Mouse (Mus musculus) lung, adult 2 months (tissue): ENCODE data around the gene Agap1. TPM values are rescaled to one million over a fixed set of nuclear protein-coding genes. Genes with fewer than 3 reads are reported as not detected.
A peak's percentile ranks its signal among the peaks of the same experiment; 100 is the strongest.

Source experiments
- DNase-seq: peaks from one replicate; pipeline ENCODE4 v3.0.0; 2022
- H3K4me1 ChIP-seq: fragments of 200-500 bp; 2 replicates; pipeline ENCODE4 v1.6.1; 2011; ENCODE audit warnings: low read length; ENCODE audit not compliant: control insufficient read depth, insufficient read depth
- H3K4me3 ChIP-seq: fragments of 200-500 bp; replicated peaks from 2 replicates; pipeline ENCODE3; 2011; ENCODE audit warnings: low read depth, mild to moderate bottlenecking, control low read depth, low read length; ENCODE audit errors: extremely low read depth
- CTCF ChIP-seq: fragments of 200-500 bp; IDR thresholded peaks from 2 replicates; pipeline ENCODE4 v1.5.1; 2011; ENCODE audit warnings: mild to moderate bottlenecking, low read length, control low read depth; ENCODE audit not compliant: insufficient read depth
- POLR2A ChIP-seq: fragments of 200-500 bp; IDR thresholded peaks from 2 replicates; pipeline ENCODE4 v1.6.1; 2011; ENCODE audit warnings: low read depth, mild to moderate bottlenecking, control low read depth, low read length, borderline replicate concordance; ENCODE audit errors: extremely low read depth
- WGBS: fragments of 180-500 bp; shearing (Covaris S2); methylation state at CpG from one replicate; pipeline ENCODE4 v1.1.7; 2018; 5-methylcytosine and 5-hydroxymethylcytosine counted together
- polyA plus RNA-seq: library from polyadenylated mRNA; depleted of rRNA; stranded (reverse); fragments of >200 nt; gene quantifications from 2 replicates; pipeline ENCODE4 v1.2.3, GENCODE M21; 2012

Agap1 gene
- polyA plus RNA-seq, 1 experiment, result 28.0 TPM

DNA sequence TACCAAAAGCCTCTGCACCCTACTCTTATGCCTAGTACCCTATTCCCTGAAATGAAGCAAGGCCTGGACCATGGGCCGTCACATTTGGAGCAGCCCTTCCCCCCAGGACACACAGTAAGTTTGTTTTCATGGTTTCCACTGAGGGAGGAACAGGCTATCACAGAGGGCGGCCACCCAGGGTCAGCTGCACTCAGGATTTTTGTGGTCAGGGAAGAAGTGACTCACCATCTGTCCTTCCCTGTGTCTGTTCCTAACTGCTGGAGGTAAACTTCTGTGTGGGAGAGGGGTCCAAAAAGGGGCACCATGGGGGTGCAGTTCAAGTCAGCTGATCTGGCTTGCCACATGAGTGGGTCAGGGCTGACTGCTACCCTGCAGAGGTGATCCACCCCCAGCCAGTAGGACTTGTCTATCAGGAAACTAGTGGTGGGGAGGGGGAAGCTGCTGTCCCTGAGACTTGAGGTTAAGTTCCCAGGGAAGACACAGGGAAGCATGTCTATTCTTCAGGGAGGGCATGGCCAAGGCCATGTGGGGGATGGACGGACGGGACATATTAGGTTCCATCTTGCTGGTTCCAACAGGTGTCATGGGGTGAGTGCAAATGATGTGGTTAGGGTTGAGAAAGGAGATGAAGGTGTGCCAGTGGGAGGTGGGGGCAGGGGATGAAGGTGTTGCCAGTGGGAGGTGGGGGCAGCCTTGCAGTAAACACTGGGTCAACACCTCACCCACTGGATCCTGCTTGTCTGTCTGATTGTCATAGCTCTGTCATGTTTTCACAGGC lies 116.1 kb downstream of the Agap1 start:
- DNase-seq, result no peak
- Histone ChIP-seq H3K4me3 (no peak overlapping the region), H3K4me1 (peaks cover 24% of the 10 kb centered on the region)
- 82% methylated on average over 4 of the region's 4 CpGs for WGBS
- TF ChIP-seq CTCF (no peak), POLR2A (no peak)

DNA sequence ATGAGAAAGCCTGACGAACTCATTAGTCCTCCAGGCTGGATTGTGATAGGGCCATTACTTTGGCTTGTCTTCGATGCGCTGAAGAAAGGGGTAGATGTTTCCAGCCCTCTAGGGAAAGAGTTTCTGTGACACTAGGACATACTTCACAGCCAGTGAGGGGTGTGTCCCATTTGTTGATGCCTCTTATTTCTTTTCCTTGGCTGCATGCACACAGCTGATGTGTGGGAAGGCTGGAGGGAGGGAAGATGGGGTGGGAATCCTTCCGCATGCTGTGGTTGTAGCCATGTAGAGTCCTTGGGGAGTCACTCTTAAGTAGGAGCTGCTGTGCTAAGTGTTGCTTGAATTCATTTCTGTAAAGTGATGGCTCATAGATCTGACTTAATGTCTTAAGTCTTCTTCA lies 118.9 kb downstream of the Agap1 start:
- Histone ChIP-seq H3K4me1 (peaks cover 21% of the 10 kb centered on the region), H3K4me3 (no peak overlapping the region)
- TF ChIP-seq CTCF (no peak), POLR2A (no peak)
- DNase-seq, result no peak
- 82% methylated on average over 4 of the region's 4 CpGs for WGBS

DNA sequence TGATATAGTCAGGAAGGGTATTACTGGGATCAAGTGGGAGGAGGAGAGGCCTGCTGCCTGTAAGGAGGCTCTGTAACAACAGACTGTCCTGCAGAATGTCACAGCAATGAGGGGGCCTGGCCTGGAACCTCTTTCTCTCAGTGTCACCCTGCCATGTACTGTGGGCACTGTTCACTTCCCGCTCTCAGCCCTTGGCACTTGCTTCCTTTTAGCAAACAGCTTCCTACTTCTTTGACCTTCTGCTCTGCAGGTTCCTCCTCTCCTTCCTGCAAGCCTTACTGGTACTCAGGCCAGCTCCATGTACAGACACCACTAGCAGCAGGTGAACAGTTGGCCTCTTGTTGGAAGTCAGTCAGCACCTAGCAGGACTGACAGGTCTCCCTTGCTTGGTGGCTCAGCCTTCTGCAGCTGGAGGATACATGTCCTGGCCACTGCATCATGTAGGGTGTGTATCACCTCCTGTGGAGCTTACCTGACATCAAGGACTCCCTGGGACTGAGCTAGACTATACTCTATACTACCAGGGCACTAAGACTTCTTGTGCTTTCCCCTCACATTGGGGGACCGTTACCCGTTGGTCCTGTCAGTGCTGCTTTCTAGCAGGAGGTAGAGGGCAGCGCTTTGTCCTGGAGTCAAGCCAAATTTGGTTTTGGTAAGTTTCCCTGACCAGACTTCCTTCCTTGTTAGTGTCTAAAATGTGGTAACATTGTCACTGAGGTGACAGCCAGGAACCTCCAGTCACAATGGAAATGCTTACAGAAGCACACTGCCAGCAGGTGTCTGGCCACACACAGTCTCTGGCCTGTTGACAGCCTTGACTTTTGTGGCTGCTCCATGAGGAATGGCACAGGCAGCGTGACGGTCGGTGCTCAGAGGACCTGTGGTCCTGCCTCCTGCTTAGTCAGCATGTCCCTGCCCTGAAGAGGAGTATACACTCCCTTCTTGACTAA lies 120.6 kb downstream of the Agap1 start:
- no peak overlapping the region for H3K4me3 ChIP-seq
- peaks cover 24% of the 10 kb centered on the region for H3K4me1 ChIP-seq
- 40% methylated on average over 7 of the region's 7 CpGs for WGBS
- TF ChIP-seq CTCF (no peak), POLR2A (no peak)
- no peak for DNase-seq

DNA sequence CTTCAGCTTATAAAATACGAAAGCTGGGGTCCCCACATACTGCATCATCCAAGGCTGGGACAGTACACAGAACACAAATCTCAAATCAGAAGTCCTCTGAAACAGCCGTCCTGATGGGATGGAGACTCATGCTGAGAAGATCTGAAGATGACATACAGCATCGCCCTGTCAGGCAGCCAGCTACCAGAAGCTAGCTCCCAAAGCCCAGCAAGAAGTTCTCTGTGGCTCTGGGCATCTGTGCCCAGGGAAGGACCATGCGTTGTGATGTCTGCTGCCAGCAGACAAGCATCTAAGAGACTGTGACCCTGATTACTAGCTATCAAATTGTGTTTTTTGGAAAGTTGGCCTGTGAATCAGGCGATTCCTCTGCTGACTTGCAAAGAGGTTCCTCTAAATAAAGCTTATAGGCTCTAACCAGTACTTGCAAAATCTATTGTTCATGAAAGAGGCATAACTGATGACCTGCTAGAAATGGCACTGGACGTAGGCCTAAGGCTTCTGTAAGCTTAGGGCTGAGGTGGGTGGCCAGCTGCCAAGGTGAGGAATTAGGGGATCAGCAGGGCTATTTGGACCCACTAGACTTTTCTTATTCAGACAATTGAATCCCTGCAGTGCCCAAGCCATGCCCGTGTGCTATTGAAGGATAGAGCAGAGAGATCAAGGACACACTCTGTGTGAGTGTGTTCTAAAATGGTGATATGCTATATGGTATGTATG lies 121.7 kb downstream of the Agap1 start:
- DNase-seq, result no peak
- 69% methylated on average over 7 of the region's 7 CpGs for WGBS
- peaks cover 20% of the 10 kb centered on the region for H3K4me1 ChIP-seq
- TF ChIP-seq POLR2A, result no peak
- no peak for TF ChIP-seq CTCF
- no peak overlapping the region for H3K4me3 ChIP-seq

DNA sequence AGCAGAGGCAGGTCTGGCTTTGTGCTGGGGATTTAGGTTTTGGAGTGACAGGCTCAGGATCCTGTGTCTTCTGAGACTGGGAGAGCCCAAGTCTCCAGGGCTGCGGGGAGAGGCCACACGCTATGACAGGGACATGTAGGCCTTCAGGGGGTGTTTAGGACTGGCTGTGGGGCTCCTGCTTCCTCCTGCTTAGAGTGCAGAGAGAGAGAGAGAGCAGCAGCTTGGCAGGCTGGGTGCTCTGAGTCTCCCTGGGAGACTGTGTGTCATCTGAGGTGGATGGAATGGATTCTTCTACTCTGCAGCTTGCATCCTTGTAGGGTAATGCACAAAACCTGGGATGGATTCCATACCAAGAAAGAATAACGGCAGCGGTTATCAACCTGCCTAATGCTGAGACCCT lies 122.4 kb downstream of the Agap1 start:
- WGBS, result 13% methylated on average over 4 of the region's 4 CpGs
- DNase-seq, result no peak
- Histone ChIP-seq H3K4me3 (no peak overlapping the region), H3K4me1 (peaks cover 26% of the 10 kb centered on the region)
- TF ChIP-seq CTCF, result no peak
- TF ChIP-seq POLR2A, result no peak

DNA sequence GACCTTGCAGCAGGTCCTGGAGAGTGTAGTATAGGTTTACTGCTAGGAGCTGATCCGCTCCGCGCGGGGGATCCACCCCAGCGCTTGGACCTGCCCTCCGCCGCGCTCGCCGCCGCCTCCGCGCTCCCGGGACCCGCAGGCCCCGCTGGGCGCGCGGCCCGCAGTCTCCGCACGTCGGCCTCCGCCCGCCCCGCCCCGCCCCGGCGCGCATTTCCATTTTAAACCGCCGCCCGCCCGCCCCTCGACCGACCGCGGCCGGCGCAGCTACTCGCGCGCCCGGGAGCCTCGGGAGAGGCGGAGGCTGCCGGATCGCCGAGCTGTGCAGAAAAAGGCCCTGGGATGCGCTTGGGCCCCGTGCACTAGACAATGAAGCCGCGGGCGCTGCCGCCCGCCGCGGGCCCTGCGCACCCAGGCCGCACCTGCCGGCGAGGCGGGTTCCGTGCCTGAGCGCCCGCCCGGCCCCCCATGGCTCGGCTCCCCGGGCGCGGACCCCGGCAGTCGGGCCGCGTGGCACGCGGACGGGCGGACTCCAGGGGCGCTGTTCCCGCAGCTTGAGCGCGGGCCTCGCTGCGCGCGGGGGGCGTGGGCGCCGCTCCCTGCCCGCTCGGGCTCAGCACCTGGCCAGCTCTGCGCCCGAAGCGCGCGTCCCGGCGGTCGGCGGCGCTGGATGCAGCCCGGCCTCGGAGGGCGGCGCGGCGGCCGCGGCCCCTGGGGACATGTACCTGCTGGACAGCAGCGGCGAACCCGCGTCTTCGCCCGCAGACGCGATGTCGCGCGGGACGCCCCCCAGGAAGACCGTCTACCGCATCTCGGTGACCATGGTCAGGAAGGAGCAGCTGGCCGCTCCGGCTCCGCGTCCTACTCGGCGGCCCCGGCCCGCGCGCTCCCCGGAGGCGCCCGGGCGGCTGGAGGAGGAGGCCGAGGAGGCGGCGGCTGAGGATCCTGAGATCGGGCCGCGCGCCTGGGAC lies 125.7 kb downstream of the Agap1 start:
- peak overlapping the region; percentile 57 for H3K4me3 ChIP-seq
- H3K4me1 ChIP-seq, result peaks cover 17% of the 10 kb centered on the region
- DNase-seq, result peak; percentile 62
- TF ChIP-seq POLR2A (no peak), CTCF (no peak)
- WGBS, result under 1% methylated on average over 145 of the region's 146 CpGs

DNA sequence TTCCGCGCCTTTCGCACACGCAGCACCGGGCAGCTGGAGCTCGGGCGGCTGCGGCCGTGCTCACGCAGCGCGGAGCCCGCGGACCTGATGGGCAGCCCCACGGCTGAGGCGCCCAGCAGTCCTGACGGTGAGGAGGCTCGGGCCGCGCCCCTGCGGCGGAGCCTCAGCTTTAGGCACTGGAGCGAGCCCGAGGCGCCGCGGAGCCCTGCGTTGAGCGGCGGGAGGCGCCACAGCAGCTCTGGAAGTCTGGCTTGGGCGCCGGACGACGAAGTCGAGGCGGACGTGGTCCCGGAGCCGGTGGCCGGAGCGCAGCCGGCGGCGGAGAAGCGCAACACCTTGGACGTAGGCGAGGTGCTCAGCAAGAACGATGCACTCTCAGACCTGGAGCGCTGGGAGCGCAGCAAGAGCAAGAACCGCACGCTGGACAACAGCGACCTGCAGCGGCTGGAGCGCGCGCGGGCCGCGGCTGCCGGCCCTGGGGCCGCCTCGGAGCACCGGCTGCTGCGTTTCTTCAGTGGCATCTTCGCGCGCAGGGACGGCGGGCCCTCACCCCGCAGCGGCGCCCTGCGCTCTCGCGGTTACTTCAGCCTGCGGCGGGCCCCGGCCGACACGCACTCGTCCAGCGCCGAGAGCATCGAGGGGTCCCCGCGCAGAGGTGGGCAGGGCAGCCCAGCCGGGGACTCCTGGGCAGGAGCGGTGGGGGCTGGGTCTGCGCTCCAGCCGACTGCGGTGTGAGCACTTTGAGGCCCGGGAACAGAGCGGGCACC lies 126.6 kb downstream of the Agap1 start:
- 4% methylated on average over 95 of the region's 95 CpGs for WGBS

DNA sequence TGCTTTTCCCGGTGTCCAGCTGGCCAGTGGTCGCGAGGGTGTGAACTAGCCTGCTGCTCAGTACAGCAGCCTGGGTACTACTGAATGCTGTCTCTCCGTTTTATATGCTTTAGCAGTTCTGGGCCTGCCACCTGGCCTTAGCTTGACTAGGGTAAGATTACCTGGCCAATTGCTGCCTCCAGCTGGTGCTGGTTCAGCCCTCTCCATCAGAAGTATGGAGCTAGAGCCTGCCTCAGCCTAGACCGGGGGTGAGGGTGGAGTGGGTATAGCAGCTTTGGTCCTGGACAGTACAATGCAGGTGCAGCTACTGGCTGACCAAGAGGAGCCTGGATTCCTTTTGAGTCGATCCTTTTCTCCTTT lies 127.1 kb downstream of the Agap1 start:
- 66% methylated on average over 6 of the region's 6 CpGs for WGBS
- Histone ChIP-seq H3K4me3 (no peak overlapping the region), H3K4me1 (peaks cover 12% of the 10 kb centered on the region)
- TF ChIP-seq CTCF (no peak), POLR2A (no peak)
- no peak for DNase-seq

More for the DNA sequence above, 126.6 kb downstream of the Agap1 start:
- DNase-seq, result peak; percentile 49
- Histone ChIP-seq H3K4me3 (peak overlapping the region; percentile 57), H3K4me1 (peaks cover 13% of the 10 kb centered on the region)
- no peak for TF ChIP-seq POLR2A
- peak; percentile 34; the same call in 1 of the 2 replicates for TF ChIP-seq CTCF
